8 mouse cellular contexts compared by ENCODE assay signal in the genomic region with DNA sequence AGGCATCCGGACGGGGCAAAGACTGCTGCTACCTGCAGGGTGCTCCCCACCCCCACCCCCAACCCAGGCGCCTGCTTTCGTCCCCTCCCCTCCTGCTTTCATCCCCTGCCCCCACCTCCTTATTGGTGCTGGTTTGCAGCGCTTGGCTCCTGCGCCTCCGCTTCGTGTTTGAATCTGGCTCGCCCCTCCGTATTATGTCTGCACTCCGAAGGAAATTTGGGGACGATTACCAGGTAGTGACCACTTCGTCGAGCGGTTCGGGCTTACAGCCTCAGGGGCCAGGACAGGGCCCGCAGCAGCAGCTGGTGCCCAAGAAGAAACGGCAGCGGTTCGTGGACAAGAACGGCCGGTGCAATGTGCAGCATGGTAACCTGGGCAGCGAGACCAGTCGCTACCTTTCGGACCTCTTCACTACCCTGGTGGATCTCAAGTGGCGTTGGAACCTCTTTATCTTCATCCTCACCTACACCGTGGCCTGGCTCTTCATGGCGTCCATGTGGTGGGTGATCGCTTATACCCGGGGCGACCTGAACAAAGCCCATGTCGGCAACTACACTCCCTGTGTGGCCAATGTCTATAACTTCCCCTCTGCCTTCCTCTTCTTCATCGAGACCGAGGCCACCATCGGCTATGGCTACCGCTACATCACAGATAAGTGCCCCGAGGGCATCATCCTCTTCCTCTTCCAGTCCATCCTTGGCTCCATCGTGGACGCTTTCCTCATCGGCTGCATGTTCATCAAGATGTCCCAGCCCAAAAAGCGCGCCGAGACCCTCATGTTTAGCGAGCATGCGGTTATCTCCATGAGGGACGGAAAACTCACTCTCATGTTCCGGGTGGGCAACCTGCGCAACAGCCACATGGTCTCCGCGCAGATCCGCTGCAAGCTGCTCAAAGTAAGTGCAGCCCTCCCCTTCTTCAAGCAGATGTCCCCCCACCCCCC. TPM values are rescaled to one million over a fixed set of nuclear protein-coding genes. Genes with fewer than 3 reads are reported as not detected.
DNase-seq lines count a peak whose midpoint lies in the region; ATAC-seq and TF ChIP-seq lines count a peak whose summit lies in the region.

No protein-coding gene starts in this region.

- DNase-seq in ovary, postnatal 36 days (ENCODE audit: low spot score) = peak; percentile 17
- DNase-seq in ovary, postnatal 14 days (ENCODE audit: low spot score) = no peak
- DNase-seq in forebrain, embryonic 11.5 days (ENCODE audit: low spot score) = peak; percentile 64
- DNase-seq in Muller cell, postnatal 12 days (ENCODE audit: inconsistent ontology term) = no peak
- DNase-seq in urinary bladder, adult 18-20 months (ENCODE audit: low spot score in 2 of 2) = no peak

- peaks cover 17% of the 10 kb centered on the region for H3K27me3 ChIP-seq in forebrain, embryonic 11.5 days (ENCODE audit: control insufficient read depth, insufficient read depth, low read length)
- H3K27me3 ChIP-seq in intestine, embryonic 16.5 days (replicated peaks; ENCODE audit: control insufficient read depth, insufficient read depth, low read length) = peaks cover 14% of the 10 kb centered on the region; the same call in 1 of the 2 replicates
- peaks cover 18% of the 10 kb centered on the region for H3K27me3 ChIP-seq in liver, embryonic 16.5 days (ENCODE audit: control insufficient read depth, insufficient read depth, low read depth, low read length)
- H3K27me3 ChIP-seq in small intestine, adult 2 months (ENCODE audit: control insufficient read depth, insufficient read depth, low read length) = peaks cover 10% of the 10 kb centered on the region; the same call in 1 of the 2 replicates

- peak overlapping the region; percentile 43 for H3K4me3 ChIP-seq in forebrain, embryonic 11.5 days (ENCODE audit: low read depth, low read length)
- H3K4me3 ChIP-seq in intestine, embryonic 16.5 days (ENCODE audit: low read length) = peak overlapping the region; percentile 49
- H3K4me3 ChIP-seq in liver, embryonic 16.5 days (ENCODE audit: low read depth, low read length) = peak overlapping the region; percentile 6; the same call in 1 of the 2 replicates
- peak overlapping the region; percentile 34 for H3K4me3 ChIP-seq in small intestine, adult 2 months (ENCODE audit: low read depth, low read length)

- H3K4me1 ChIP-seq in forebrain, embryonic 11.5 days (replicated peaks; ENCODE audit: control insufficient read depth, insufficient read depth, low read length) = peaks cover 4% of the 10 kb centered on the region; the same call in 1 of the 2 replicates
- H3K4me1 ChIP-seq in intestine, embryonic 16.5 days (ENCODE audit: control insufficient read depth, insufficient read depth, low read length) = peaks cover 16% of the 10 kb centered on the region
- no peaks in the 10 kb centered on the region for H3K4me1 ChIP-seq in liver, embryonic 16.5 days (ENCODE audit: control insufficient read depth, low read depth, low read length)
- H3K4me1 ChIP-seq in small intestine, adult 2 months (ENCODE audit: control insufficient read depth, insufficient read depth, insufficient read length, low read length) = peaks cover 3% of the 10 kb centered on the region; the same call in 1 of the 2 replicates

- no peaks in the 10 kb centered on the region for H3K36me3 ChIP-seq in forebrain, embryonic 11.5 days (ENCODE audit: control insufficient read depth, insufficient read depth, low read length)
- no peaks in the 10 kb centered on the region for H3K36me3 ChIP-seq in intestine, embryonic 16.5 days (ENCODE audit: control insufficient read depth, insufficient read depth, low read length)
- no peaks in the 10 kb centered on the region for H3K36me3 ChIP-seq in liver, embryonic 16.5 days (ENCODE audit: control insufficient read depth, insufficient read depth)
- H3K36me3 ChIP-seq in small intestine, adult 2 months (ENCODE audit: control insufficient read depth, insufficient read depth, low read length) = no peaks in the 10 kb centered on the region

- peak overlapping the region; percentile 50 for H3K9ac ChIP-seq in forebrain, embryonic 11.5 days (ENCODE audit: low read length)
- H3K9ac ChIP-seq in intestine, embryonic 16.5 days (ENCODE audit: low read depth, low read length) = peak overlapping the region; percentile 48; the same call in 1 of the 2 replicates
- H3K9ac ChIP-seq in liver, embryonic 16.5 days (ENCODE audit: low read depth, low read length) = no peak overlapping the region

- TF ChIP-seq POLR2A in small intestine, adult 2 months (IDR thresholded peaks at IDR 0.05; ENCODE audit: low read depth, low read length) = no peak

- H3K27ac ChIP-seq in forebrain, embryonic 11.5 days (ENCODE audit: low read depth, low read length) = no peak overlapping the region
- no peak overlapping the region for H3K27ac ChIP-seq in intestine, embryonic 16.5 days (ENCODE audit: low read length)
- H3K27ac ChIP-seq in liver, embryonic 16.5 days (ENCODE audit: low read length) = no peak overlapping the region
- H3K27ac ChIP-seq in small intestine, adult 2 months (ENCODE audit: insufficient read depth, low read depth, low read length) = no peak overlapping the region

- peak; percentile 64 for ATAC-seq in forebrain, embryonic 11.5 days (replicated peaks; ENCODE audit: low FRiP score)
- peak; percentile 28; the same call in 1 of the 2 replicates for ATAC-seq in intestine, embryonic 16.5 days
- ATAC-seq in liver, embryonic 16.5 days (ENCODE audit: low read depth) = no peak

- peak overlapping the region; percentile 91 for H3K4me2 ChIP-seq in forebrain, embryonic 11.5 days (ENCODE audit: low read depth, low read length, severe bottlenecking)
- H3K4me2 ChIP-seq in intestine, embryonic 16.5 days (ENCODE audit: low read depth, low read length) = peak overlapping the region; percentile 87
- H3K4me2 ChIP-seq in liver, embryonic 16.5 days (ENCODE audit: low read depth, low read length) = peak overlapping the region; percentile 13; the same call in 1 of the 2 replicates

- no peaks in the 10 kb centered on the region for H3K9me3 ChIP-seq in forebrain, embryonic 11.5 days (ENCODE audit: control insufficient read depth, low read length)
- no peaks in the 10 kb centered on the region for H3K9me3 ChIP-seq in intestine, embryonic 16.5 days (ENCODE audit: control insufficient read depth, low read length)
- no peaks in the 10 kb centered on the region for H3K9me3 ChIP-seq in liver, embryonic 16.5 days (replicated peaks; ENCODE audit: control insufficient read depth, low read length)

- under 1% methylated on average over 51 of the region's 51 CpGs for WGBS in forebrain, embryonic 11.5 days
- WGBS in intestine, embryonic 16.5 days = 3% methylated on average over 51 of the region's 51 CpGs
- whole genome bisulfite sequencing in liver, embryonic 16.5 days (ENCODE audit: insufficient replicate concordance) = 2% methylated on average over 50 of the region's 51 CpGs
- WGBS in small intestine, adult 2 months = 6% methylated on average over 51 of the region's 51 CpGs

- TF ChIP-seq CTCF in small intestine, adult 2 months (IDR thresholded peaks at IDR 0.05; ENCODE audit: extremely low read depth, insufficient read length, insufficient replicate concordance, low read depth, low read length) = no peak

RNA-seq across cellular contexts. Expression of a gene that starts 1.5 kb away (rescaled TPM):
- polyA plus RNA-seq in forebrain, embryonic 11.5 days (2014; fragmentation: Nextera tagmentation; extraction: Ambion mirVana) = 0.15 and 0.60 TPM in 2 replicates
- polyA plus RNA-seq in intestine, embryonic 16.5 days (2015; fragmentation: Nextera tagmentation; extraction: Ambion mirVana) = 0.26 and 0.27 TPM in 2 replicates
- polyA plus RNA-seq in liver, embryonic 16.5 days (2015; fragmentation: Nextera tagmentation; extraction: Ambion mirVana) = not detected in 2 replicates
- polyA plus RNA-seq in small intestine, adult 2 months (2012; rRNA removed) = 0.09 and 0.30 TPM in 2 replicates

Comparison
In these comparisons a context has a peak if more than half of its experiments do, and no peak if none do; other contexts are left out.
1. DNase-seq: peak in ovary, postnatal 36 days (single experiment) and forebrain, embryonic 11.5 days (single experiment); none in ovary, postnatal 14 days (single experiment), Muller cell, postnatal 12 days (single experiment) and urinary bladder, adult 18-20 months (0 of 2).
2. H3K4me2 ChIP-seq: peak in every context shown above with its lines; median percentile 91 in forebrain, embryonic 11.5 days; 87 in intestine, embryonic 16.5 days; 13 in liver, embryonic 16.5 days.
3. Peak in every context shown above with its lines, with median percentiles within 50 percentile points of each other: H3K4me3 ChIP-seq.